ENCODE assay signal across 20 mouse cellular contexts in the genomic region with DNA sequence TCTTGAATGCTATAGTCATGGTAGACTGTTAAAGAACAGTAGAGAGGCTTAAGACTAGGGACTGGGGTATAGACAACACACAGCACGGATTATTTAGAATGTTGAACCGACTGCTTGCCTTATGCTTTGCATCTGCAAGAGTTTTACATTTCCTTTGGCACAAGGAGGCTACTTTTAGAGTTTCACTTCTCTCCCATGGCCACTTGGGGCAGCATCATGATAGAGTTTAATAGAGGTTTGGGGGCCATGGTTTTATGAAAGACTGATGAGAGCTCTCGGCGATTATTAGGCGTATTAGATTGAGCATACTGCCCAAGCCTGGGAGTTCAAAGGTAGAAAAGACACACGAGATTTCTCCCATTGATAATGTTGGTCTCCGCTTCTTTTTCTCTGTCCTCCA. TPM values are rescaled to one million over a fixed set of nuclear protein-coding genes. Genes with fewer than 3 reads are reported as not detected.
DNase-seq lines count a peak whose midpoint lies in the region; ATAC-seq and TF ChIP-seq lines count a peak whose summit lies in the region.
"Had no signal": no experiment of that assay in that cellular context is flagged by ENCODE, and none has a peak within 500 bp of the region (broad histone marks: within the 10 kb centered on the region; RNA-seq: fewer than 3 reads in every experiment).

No protein-coding gene starts in this region.

- H3K4me3 ChIP-seq in forebrain, postnatal 0 days (ENCODE audit: low read depth, low read length), result no peak overlapping the region
- no peak overlapping the region for H3K4me3 ChIP-seq in forebrain, embryonic 15.5 days
- H3K4me3 ChIP-seq in limb, embryonic 14.5 days (replicated peaks; ENCODE audit: low read length), result no peak overlapping the region
- no peak overlapping the region for H3K4me3 ChIP-seq in limb, embryonic 10.5 days
- H3K4me3 ChIP-seq: embryonic facial prominence, embryonic 13.5 days; forebrain, embryonic 10.5 days; heart, embryonic 12.5 days; hindbrain, embryonic 12.5 days had no signal

- H3K4me2 ChIP-seq in forebrain, postnatal 0 days (ENCODE audit: low read depth), result no peak overlapping the region
- no peak overlapping the region for H3K4me2 ChIP-seq in forebrain, embryonic 15.5 days (replicated peaks)
- no peak overlapping the region for H3K4me2 ChIP-seq in limb, embryonic 14.5 days (replicated peaks; ENCODE audit: low read depth, low read length, severe bottlenecking)
- H3K4me2 ChIP-seq: embryonic facial prominence, embryonic 13.5 days; heart, embryonic 12.5 days; hindbrain, embryonic 12.5 days; liver, embryonic 11.5 days had no signal

- no peaks in the 10 kb centered on the region for H3K4me1 ChIP-seq in forebrain, postnatal 0 days (ENCODE audit: insufficient read depth)
- no peaks in the 10 kb centered on the region for H3K4me1 ChIP-seq in forebrain, embryonic 15.5 days
- peaks cover 11% of the 10 kb centered on the region for H3K4me1 ChIP-seq in limb, embryonic 14.5 days (ENCODE audit: control insufficient read depth, insufficient read depth, low read length)
- peaks cover 11% of the 10 kb centered on the region for H3K4me1 ChIP-seq in limb, embryonic 10.5 days
- H3K4me1 ChIP-seq: heart, embryonic 12.5 days had no signal

- peak; percentile 43 for TF ChIP-seq CTCF in forebrain, postnatal 0 days (IDR thresholded peaks at IDR 0.05; ENCODE audit: low read depth)

- no peaks in the 10 kb centered on the region for H3K27me3 ChIP-seq in forebrain, postnatal 0 days (ENCODE audit: insufficient read depth, low read length)
- no peaks in the 10 kb centered on the region for H3K27me3 ChIP-seq in forebrain, embryonic 15.5 days
- no peaks in the 10 kb centered on the region for H3K27me3 ChIP-seq in limb, embryonic 14.5 days (ENCODE audit: control insufficient read depth, insufficient read depth, low read length)
- no peaks in the 10 kb centered on the region for H3K27me3 ChIP-seq in limb, embryonic 10.5 days (ENCODE audit: low read depth, poor library complexity, severe bottlenecking)
- H3K27me3 ChIP-seq: embryonic facial prominence, embryonic 13.5 days; hindbrain, embryonic 12.5 days had no signal

- no peak overlapping the region for H3K27ac ChIP-seq in forebrain, postnatal 0 days (ENCODE audit: low read depth, low read length)
- no peak overlapping the region for H3K27ac ChIP-seq in forebrain, embryonic 15.5 days (replicated peaks)
- no peak overlapping the region for H3K27ac ChIP-seq in limb, embryonic 14.5 days (replicated peaks; ENCODE audit: low read depth, low read length)
- H3K27ac ChIP-seq in limb, embryonic 10.5 days, result no peak overlapping the region
- H3K27ac ChIP-seq: embryonic facial prominence, embryonic 13.5 days; forebrain, embryonic 10.5 days; hindbrain, embryonic 12.5 days; macrophage had no signal

- H3K9me3 ChIP-seq in forebrain, postnatal 0 days (ENCODE audit: low read length), result no peaks in the 10 kb centered on the region
- no peaks in the 10 kb centered on the region for H3K9me3 ChIP-seq in forebrain, embryonic 15.5 days
- H3K9me3 ChIP-seq in limb, embryonic 14.5 days (ENCODE audit: control insufficient read depth, low read length), result no peaks in the 10 kb centered on the region
- H3K9me3 ChIP-seq in limb, embryonic 10.5 days (replicated peaks), result no peaks in the 10 kb centered on the region
- H3K9me3 ChIP-seq: embryonic facial prominence, embryonic 13.5 days; forebrain, embryonic 10.5 days; heart, embryonic 12.5 days; hindbrain, embryonic 12.5 days had no signal

- peak; percentile 20 for DNase-seq in forebrain, postnatal 0 days
- peak; percentile 33 for DNase-seq in limb, embryonic 14.5 days (ENCODE audit: low spot score)
- no peak for DNase-seq in limb, embryonic 10.5 days (ENCODE audit: low spot score)
- peak; percentile 27 for DNase-seq in ES-CJ7 (ENCODE audit: low read depth, low spot score)
- DNase-seq in neural tube, embryonic 10.5 days (ENCODE audit: extremely low spot score, low spot score), result no peak
- no peak for DNase-seq in right cerebral cortex, postnatal 10 days (ENCODE audit: low spot score in 2 of 2)
- DNase-seq: cerebellum, adult 9-10 months; gastrocnemius, postnatal 10 days; kidney, adult 2 months; right cerebral cortex, postnatal 14 days had no signal

- ATAC-seq in forebrain, postnatal 0 days, result no peak
- no peak for ATAC-seq in forebrain, embryonic 15.5 days (replicated peaks)
- ATAC-seq in limb, embryonic 14.5 days (ENCODE audit: low FRiP score, low read depth), result no peak
- ATAC-seq in megakaryocyte progenitor cell, adult 5-6 weeks (replicated peaks; ENCODE audit: poor library complexity), result 0 out of 2 replicates have a peak, but pooled peaks have one; percentile 46

- H3K36me3 ChIP-seq in forebrain, postnatal 0 days (ENCODE audit: insufficient read depth), result no peaks in the 10 kb centered on the region
- H3K36me3 ChIP-seq in forebrain, embryonic 15.5 days, result no peaks in the 10 kb centered on the region
- no peaks in the 10 kb centered on the region for H3K36me3 ChIP-seq in limb, embryonic 14.5 days (ENCODE audit: control insufficient read depth, insufficient read depth, low read length)
- H3K36me3 ChIP-seq in limb, embryonic 10.5 days, result no peaks in the 10 kb centered on the region
- H3K36me3 ChIP-seq: embryonic facial prominence, embryonic 13.5 days; forebrain, embryonic 10.5 days; heart, embryonic 12.5 days; hindbrain, embryonic 12.5 days had no signal

- H3K9ac ChIP-seq in forebrain, postnatal 0 days, result no peak overlapping the region
- H3K9ac ChIP-seq in forebrain, embryonic 15.5 days (replicated peaks), result no peak overlapping the region
- no peak overlapping the region for H3K9ac ChIP-seq in limb, embryonic 14.5 days (ENCODE audit: low read depth, low read length, severe bottlenecking)
- H3K9ac ChIP-seq: embryonic facial prominence, embryonic 13.5 days; heart, embryonic 12.5 days; hindbrain, embryonic 12.5 days had no signal

- TF ChIP-seq POLR2A in limb, embryonic 14.5 days (IDR thresholded peaks at IDR 0.05; ENCODE audit: borderline replicate concordance, extremely low read depth, insufficient read depth, insufficient read length), result no peak

- WGBS in forebrain, postnatal 0 days, result 69% methylated on average over 7 of the region's 7 CpGs
- WGBS in forebrain, embryonic 15.5 days, result 70% methylated on average over 7 of the region's 7 CpGs
- WGBS in limb, embryonic 14.5 days, result 59% methylated on average over 7 of the region's 7 CpGs
- WGBS in limb, embryonic 10.5 days, result 71% methylated on average over 7 of the region's 7 CpGs

RNA-seq across cellular contexts. Expression of a gene that starts 37.0 kb away (rescaled TPM):
- 2.2 and 6.0 TPM in 2 replicates for total RNA-seq in forebrain, postnatal 0 days (2014; rRNA removed)
- polyA plus RNA-seq in forebrain, postnatal 0 days (2015; fragmentation: Nextera tagmentation; extraction: Ambion mirVana), result 3.6 and 6.1 TPM in 2 replicates
- 2.7 and 4.1 TPM in 2 replicates for polyA plus RNA-seq in forebrain, embryonic 15.5 days (2015; fragmentation: Nextera tagmentation; extraction: Ambion mirVana)
- 54.3 and 63.7 TPM in 2 replicates for polyA plus RNA-seq in limb, embryonic 14.5 days (2012; rRNA removed)
- polyA plus RNA-seq in limb, embryonic 14.5 days (2014; fragmentation: Nextera tagmentation; extraction: Ambion mirVana), result 75.1 and 81.1 TPM in 2 replicates
- polyA plus RNA-seq in limb, embryonic 10.5 days (2016; fragmentation: Nextera tagmentation; extraction: Ambion mirVana), result 18.1 and 35.8 TPM in 2 replicates
- 0.05 TPM in 1 of 2 replicates, not detected in the other for total RNA-seq in megakaryocyte progenitor cell, adult 5-6 weeks (2015)
- total RNA-seq in megakaryocyte progenitor cell, adult 5-6 weeks (2017), result not detected in 2 replicates
- total RNA-seq: adrenal gland, adult 18-20 months; neutrophil, adult 5-6 weeks had no signal
- polyA plus RNA-seq: macrophage had no signal

Comparison
In these comparisons a context has a peak if more than half of its experiments do, and no peak if none do; other contexts are left out.
1. DNase-seq: peak in forebrain, postnatal 0 days (single experiment), limb, embryonic 14.5 days (single experiment) and ES-CJ7 (single experiment); none in limb, embryonic 10.5 days (single experiment), neural tube, embryonic 10.5 days (single experiment) and right cerebral cortex, postnatal 10 days (0 of 2).